Mouse (Mus musculus) heart, postnatal 0 days (tissue): Measurements from ENCODE around the gene D430041D05Rik.

Experiments
- CTCF ChIP-seq: IDR thresholded peaks from 2 replicates; pipeline ENCODE4 v1.5.1; 2016; ENCODE audit warnings: antibody characterized with exemption, control low read depth, low read depth
- EP300 ChIP-seq: IDR thresholded peaks from 2 replicates; pipeline ENCODE4 v1.6.1; 2016; ENCODE audit warnings: antibody characterized with exemption, low read depth

- TF ChIP-seq CTCF (no peak), EP300 (no peak)
Measured at GRCm38 (mm10) chr2:104188859-104189258, 222.0 kb downstream of the D430041D05Rik start.
